Mouse (Mus musculus): ENCODE data around the gene Skiv2l. TPM values are rescaled to one million over a fixed set of nuclear protein-coding genes. Genes with fewer than 3 reads are reported as not detected.

Skiv2l gene
- total RNA-seq (2021), result 10 to 100 TPM; 19.0 to 24.6 TPM
- long read RNA-seq, experiment 1, transcript Skiv2l-201 (28 exons, 3,951 nt), result major isoform, 37 of 55 reads
- long read RNA-seq, experiment 1, partial matches to known transcripts, result 10 of 55 reads
- long read RNA-seq, experiment 1, other reads (novel, unspliced or antisense), result 6 of 55 reads
- long read RNA-seq, experiment 2, full-length matches to known transcripts, result 40 of 60 reads
- long read RNA-seq, experiment 2, partial matches to known transcripts, result 15 of 60 reads
- long read RNA-seq, experiment 2, other reads (novel, unspliced or antisense), result 5 of 60 reads

- intact Hi-C loops (cut with DNase I), result loop anchor here (2.0 kb wide), 1 partner anchor 45 kb away; no protein-coding TSS in a partner anchor
- H3K4me3 ChIP-seq, result peak within 1 kb of the TSS; percentile 85
- DNase-seq, result peak; percentile 99
- H3K27ac ChIP-seq, result peak within 1 kb of the TSS; percentile 89
- peak; percentile 39 for TF ChIP-seq CTCF (IDR thresholded peaks at IDR 0.05)
Observed at GRCm38 (mm10) chr17:34849722-34850516, at the start of gene Skiv2l, which contains the start of gene Nelfe. Skiv2l (minus strand) TSS chr17:34850210. Nelfe (plus strand) TSS chr17:34850391.

GRCm38 (mm10) chr17:34899053-34899889 lies 49.3 kb upstream of the Skiv2l start:
- intact Hi-C loops (cut with DNase I), result loop anchor here (5.0 kb wide), 1 partner anchor 343 kb away; the partner anchor contains the start of gene Ddx39b
- TF ChIP-seq CTCF (IDR thresholded peaks at IDR 0.05), result no peak
- Histone ChIP-seq H3K4me3 (peak overlapping the region; percentile 95), H3K27ac (peak overlapping the region; percentile 100)
- peak; percentile 59 for DNase-seq

GRCm38 (mm10) chr17:34898706-34899052 lies 48.7 kb upstream of the Skiv2l start:
- H3K27ac ChIP-seq, result peak overlapping the region; percentile 100
- TF ChIP-seq CTCF (IDR thresholded peaks at IDR 0.05), result no peak
- DNase-seq, result no peak
- intact Hi-C loops (cut with DNase I), result loop anchor here (5.0 kb wide), 1 partner anchor 344 kb away; the partner anchor contains the start of gene Ddx39b
- peak overlapping the region; percentile 95 for H3K4me3 ChIP-seq

GRCm38 (mm10) chr17:34898160-34898586 lies 48.2 kb upstream of the Skiv2l start, which contains the start of the genes C2 and Ehmt2:
C2 (minus strand) TSS chr17:34898265.
Ehmt2 (plus strand) TSS chr17:34898469.
- no peak for TF ChIP-seq CTCF (IDR thresholded peaks at IDR 0.05)
- H3K4me3 ChIP-seq, result peak within 1 kb of the TSS; percentile 95
- peak within 1 kb of the TSS; percentile 100 for H3K27ac ChIP-seq
- peak; percentile 91 for DNase-seq
- intact Hi-C loops (cut with DNase I), result loop anchor here (5.0 kb wide), 1 partner anchor 344 kb away; the partner anchor contains the start of gene Ddx39b

GRCm38 (mm10) chr17:34897373-34898159 lies 47.6 kb upstream of the Skiv2l start:
- TF ChIP-seq CTCF (IDR thresholded peaks at IDR 0.05), result no peak
- H3K4me3 ChIP-seq, result peak overlapping the region; percentile 95
- peak; percentile 47 for DNase-seq
- intact Hi-C loops (cut with DNase I), result loop anchor here (5.0 kb wide), 1 partner anchor 345 kb away; the partner anchor contains the start of gene Ddx39b
- H3K27ac ChIP-seq, result peak overlapping the region; percentile 100

- no peak overlapping the region for H3K27ac ChIP-seq
- TF ChIP-seq CTCF (IDR thresholded peaks at IDR 0.05), result no peak
- DNase-seq, result no peak
- intact Hi-C loops (cut with DNase I), result loop anchor here (5.0 kb wide), 1 partner anchor 346 kb away; the partner anchor contains the start of gene Ddx39b
- no peak overlapping the region for H3K4me3 ChIP-seq
Observed at GRCm38 (mm10) chr17:34896366-34896765, 46.4 kb upstream of the Skiv2l start.

GRCm38 (mm10) chr17:34895724-34896123 lies 45.7 kb upstream of the Skiv2l start:
- intact Hi-C loops (cut with DNase I), result loop anchor here (2.0 to 5.0 kb wide), 2 partner anchors 45 to 347 kb away; partner anchors contain the start of genes Ddx39b, Nelfe and Skiv2l
- no peak for DNase-seq
- Histone ChIP-seq H3K27ac (no peak overlapping the region), H3K4me3 (no peak overlapping the region)
- TF ChIP-seq CTCF (IDR thresholded peaks at IDR 0.05), result no peak

- intact Hi-C loops (cut with DNase I), result loop anchor here (2.0 to 5.0 kb wide), 2 partner anchors 44 to 347 kb away; partner anchors contain the start of genes Ddx39b, Nelfe and Skiv2l
- DNase-seq, result peak; percentile 71
- Histone ChIP-seq H3K27ac (peak overlapping the region; percentile 95), H3K4me3 (peak overlapping the region; percentile 89)
- TF ChIP-seq CTCF (IDR thresholded peaks at IDR 0.05), result no peak
Observed at GRCm38 (mm10) chr17:34894801-34895530, 45.0 kb upstream of the Skiv2l start.

- peak; percentile 98 for DNase-seq
- H3K4me3 ChIP-seq, result peak overlapping the region; percentile 89
- peak overlapping the region; percentile 95 for H3K27ac ChIP-seq
- intact Hi-C loops (cut with DNase I), result loop anchor here (2.0 kb wide), 1 partner anchor 43 kb away; the partner anchor contains the start of genes Nelfe and Skiv2l
- TF ChIP-seq CTCF (IDR thresholded peaks at IDR 0.05), result peak; percentile 10; the same call in 1 of the 2 replicates
Observed at GRCm38 (mm10) chr17:34894074-34894597, 44.1 kb upstream of the Skiv2l start.

Measured in gastrocnemius, adult 2 months (tissue).